Mouse (Mus musculus) fibroblast of lung, adult 2 months (primary cell): ENCODE results near the gene Nub1.

Experiments
- DNase-seq: peaks from one replicate; pipeline ENCODE4 v3.0.0-alpha.2; 2011; ENCODE audit warnings: low read depth

The Nub1 gene

DNA sequence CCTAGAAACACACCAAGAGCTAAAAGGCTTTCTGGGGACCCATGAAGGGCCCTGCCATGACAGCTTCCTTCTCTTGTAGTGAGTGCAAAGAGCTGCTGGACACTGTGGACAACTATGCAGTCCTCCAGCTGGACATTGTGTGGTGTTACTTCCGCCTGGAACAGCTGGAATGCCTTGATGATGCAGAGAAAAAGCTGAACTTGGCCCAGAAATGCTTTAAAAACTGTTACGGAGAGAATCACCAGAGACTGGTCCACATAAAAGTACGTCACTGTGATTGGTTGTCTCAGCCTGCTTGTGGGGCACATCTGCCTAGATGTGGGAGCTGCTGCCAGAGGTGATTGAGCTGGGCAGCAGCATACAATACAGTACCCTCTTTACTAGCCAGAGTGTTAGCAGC is 15.9 kb downstream of the Nub1 start:
- no peak for DNase-seq

DNA sequence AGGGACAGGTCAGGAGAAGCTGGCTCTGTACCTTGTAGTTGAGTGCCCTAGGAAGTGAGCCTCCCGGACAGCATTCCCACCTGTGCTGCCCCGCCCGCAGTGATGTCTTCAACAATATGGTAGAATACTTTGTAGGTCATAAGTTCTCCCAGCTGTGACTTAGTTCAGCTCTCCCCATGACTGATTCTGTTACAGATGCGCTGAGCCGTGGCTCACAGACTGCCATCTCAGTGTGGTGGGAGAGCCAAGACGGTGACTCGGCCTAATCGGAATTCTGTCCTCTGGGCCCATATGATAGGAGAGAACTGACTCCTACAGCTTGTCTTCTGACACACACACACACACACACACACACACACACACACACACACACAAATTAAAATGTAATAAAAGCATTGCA is 19.3 kb downstream of the Nub1 start:
- DNase-seq, result no peak

DNA sequence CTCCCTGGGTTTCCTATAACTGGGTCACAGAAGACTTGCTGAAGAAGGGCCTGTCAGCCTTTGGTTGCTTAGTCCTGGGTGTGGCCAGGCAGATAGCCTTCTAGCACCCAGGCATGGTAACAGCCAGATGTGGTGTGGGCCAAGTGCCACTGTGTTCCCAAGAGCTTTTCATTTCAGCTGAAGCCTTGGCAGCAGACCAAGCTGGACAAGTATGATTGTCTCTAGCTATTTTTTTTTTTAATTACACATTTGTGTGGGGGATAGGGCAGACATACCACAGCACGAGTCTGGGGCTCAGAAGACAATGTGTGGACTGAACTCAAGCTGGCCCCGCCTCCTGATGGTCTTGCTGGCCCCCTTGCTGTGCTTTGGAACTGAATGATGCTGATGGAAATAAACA is 24.6 kb downstream of the Nub1 start:
- no peak for DNase-seq

DNA sequence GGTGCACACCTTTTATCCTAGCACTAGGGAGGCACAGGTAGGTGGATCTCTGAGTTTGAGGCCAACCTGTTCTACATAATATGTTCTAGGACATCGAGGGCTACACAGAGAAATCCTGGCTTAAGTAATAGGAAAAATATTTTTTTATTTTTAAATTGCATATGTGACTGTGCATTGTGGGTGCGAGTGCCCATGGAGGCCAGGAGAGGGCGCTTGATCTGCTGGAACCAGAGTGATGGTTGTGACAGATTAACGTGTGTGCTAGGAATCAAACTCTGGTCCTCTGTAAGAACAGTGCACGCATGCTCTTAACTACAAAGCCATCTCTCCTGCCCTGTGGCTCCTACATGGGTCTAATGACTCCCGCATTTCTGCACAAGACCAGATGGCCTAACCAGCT is 26.3 kb downstream of the Nub1 start:
- no peak for DNase-seq

DNA sequence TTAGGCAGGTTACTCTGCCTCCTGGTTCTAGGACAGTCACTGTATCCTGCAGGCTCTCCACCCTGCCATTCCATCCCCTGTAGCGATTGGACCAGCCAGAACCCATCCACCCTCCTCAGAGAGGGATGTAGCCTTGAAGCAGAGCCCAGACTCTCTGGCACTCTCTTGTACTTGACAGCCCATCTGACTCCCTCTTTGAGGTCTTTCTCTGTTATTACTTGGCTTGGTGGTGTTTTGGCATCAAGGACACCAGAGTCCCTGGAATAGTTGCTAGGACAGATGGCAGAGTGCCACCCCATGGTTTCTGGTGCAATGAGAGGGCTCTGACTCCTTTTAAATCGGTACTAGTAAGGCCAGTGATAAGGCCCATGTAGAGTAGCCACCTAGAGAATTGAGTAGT is 27.9 kb downstream of the Nub1 start:
- no peak for DNase-seq

DNA sequence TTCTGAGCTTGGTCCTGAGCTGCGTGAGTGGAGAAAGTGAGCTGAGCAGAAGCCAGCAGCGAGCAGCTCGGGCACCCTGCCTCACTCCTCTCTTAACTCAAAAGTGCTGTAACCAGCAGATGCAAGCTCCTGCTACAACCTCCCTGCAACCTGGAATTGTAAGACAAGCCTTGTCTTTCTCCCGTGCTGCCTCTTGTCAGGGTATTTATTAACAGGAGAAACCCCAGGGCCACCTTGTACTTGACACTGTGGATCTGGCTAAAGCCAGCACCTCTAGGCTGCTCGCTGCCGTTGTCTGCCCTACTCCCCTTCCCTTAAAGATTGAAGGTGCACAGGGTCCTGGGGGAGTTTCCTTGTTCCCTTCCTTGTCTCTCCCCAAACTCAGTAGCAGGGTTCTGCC is 28.7 kb downstream of the Nub1 start:
- DNase-seq, result no peak

DNA sequence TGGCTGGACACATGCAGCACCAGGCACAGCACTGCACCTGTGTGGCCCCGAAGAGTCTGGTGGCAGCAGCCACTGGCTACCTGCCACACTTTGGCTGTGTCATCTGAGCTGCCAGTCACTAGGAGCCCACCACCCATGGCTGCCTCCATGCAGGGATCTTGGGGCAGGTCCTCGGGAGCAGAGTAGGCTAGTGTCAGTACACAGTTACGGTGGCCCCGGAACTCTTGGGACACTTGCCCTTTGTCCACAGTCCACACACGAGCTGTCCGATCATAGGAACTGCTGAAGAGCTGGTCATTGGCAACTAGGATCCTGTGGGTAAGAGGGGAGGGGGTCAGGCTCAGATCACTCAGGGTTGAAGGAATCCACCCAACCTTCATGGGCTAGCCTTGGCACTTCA is 32.7 kb downstream of the Nub1 start:
- no peak for DNase-seq

DNA sequence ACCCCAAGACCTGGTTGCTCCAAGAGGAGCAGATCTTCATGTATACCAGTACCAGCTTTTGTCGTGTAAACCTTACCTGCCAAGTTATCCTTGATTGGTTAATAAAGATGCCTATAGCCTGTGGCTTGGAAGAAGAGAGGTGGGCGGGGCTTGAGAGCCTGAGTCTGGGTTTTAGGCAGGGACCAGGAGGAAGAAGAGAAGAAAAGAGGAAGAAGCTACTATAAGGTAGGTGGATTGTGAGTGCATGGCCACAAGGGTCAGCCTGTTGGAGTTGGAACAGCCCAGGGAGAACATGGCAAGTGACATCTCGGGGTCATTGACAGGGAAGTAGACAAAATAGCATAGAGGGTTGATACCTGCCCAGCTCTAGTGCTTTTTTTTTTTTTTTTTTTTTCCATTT is 34.5 kb downstream of the Nub1 start:
- no peak for DNase-seq

DNA sequence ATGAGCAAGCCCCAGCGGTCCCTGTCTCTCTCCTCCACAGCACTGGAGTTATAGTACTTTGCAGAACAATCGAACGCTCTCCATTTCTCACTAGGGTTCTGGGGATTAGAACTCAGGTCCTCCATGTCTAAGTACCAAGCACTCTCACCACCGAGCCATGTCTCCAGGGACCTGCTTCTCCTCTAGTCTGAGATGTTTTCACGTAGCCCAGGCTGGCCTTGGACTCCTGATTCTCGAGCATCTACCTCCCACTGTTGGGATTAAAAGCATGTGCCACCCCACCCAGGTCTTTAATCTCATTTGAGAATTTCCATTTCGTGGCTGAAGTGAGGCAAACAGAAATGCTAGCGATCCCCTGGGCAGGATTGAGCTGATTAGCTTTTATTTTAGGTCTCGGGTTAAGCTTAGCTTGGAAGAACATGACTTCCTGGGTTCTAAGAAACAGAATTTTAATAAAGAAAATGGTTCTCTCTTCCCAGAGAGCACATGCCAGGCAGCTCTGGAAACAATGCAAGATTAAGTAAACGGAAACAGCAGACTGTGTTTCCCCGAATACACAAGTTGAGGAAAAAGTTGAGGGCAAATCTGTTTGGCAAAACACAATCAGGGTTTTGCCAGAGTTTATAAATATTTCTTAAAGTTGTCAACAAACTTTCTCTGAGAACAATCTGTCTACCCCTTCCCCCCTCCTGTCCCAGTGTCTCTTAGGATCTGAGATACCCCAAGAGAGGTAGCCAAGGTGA is 38.4 kb downstream of the Nub1 start:
- DNase-seq, result no peak

DNA sequence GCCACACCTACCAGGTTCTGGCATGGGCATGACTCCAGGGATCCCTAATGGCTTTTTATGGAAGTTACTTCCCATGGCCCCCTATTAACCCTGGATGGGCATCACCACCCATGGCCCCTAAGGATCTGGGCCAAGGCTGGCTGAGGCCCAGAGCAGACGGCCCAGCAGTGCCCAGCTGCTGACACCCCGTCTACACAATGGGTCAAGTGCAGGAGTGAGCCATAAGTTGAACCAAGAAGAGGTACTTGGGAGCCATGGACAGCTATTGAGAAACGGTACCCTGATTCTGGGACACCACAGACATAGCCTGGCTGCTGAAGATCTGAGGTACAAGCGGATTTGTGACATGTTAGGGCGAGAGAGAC is 38.9 kb downstream of the Nub1 start:
- DNase-seq, result no peak

DNA sequence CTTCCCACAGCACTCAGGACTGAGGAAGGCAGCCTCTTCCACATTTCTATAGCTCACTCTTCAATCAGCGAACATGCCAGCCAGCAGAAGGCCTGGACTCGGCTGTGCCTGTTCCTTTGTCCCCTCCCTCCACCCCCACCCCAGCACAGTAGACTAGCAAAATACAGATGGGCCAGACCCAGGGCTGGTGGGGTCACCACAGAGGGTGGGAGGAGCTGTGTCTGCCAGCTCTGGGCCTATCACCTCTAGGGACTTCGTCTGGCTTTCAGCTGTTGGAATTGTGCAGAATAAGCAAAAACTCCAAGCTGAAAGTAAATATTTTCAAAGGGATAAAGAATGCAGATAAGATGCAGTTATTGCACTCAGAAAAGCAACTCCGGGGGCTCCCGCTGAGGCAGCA is 39.5 kb downstream of the Nub1 start:
- no peak for DNase-seq

DNA sequence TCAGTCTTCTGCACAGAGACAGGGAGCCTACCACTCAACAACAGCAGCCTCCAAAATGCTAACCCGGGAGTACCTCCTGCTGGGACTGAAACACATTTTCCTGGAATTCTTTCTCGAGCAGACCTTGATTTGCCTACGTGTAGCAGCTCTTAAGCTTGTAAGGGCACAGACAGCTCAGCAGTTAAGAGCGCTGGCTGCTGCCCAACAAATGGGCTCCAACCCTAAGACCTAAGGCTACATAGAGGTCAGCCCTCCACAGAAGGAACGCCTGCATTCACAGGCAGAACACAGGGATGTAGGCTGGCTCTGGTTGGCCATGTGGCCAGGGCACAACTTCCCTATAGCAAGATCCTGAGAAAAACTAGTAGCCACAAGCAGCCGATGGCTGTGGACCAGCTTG is 40.6 kb downstream of the Nub1 start:
- DNase-seq, result no peak

DNA sequence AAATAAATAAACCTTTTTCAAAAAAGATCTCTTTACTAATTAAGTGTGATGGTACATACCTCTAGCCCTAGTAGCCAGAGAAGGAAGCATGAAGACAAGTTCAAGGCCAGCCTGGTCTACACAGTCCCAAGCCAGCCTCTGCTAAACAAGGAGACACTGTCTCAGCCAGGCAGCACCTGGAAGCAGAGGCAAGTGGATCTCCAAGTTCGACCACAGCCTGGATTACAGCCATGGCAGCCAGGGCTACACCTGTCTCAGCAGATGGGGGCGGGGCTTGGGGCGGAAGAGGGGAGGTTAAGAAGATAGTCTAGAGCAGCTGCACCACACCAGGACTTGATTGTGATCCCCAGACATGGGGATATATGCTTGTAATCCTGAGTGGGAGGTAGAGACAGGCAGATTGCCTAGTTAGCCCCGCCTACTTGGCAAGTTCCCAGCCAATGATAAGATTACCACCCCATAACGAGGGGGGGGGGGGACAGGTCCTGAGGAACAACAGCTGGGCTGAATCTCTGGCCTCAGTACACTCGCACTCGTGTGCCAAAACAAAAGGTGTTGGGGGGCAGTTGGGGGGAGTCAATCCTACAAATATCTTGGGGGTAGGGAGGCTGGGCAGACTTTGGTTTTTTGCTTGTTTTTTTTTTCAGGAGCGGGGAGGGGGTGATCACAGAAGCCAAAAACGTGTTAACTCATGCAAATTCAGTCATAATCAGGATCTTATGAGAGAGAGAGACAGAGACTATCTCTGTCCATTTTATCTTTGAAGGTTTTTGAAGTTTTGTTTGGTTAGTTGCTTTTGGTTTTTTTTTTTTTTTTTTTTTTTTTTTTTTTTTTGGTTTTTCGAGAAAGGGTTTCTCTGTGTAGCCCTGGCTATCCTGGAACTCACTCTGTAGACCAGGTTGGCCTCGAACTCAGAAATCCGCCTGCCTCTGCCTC is 41.8 kb downstream of the Nub1 start:
- no peak for DNase-seq

DNA sequence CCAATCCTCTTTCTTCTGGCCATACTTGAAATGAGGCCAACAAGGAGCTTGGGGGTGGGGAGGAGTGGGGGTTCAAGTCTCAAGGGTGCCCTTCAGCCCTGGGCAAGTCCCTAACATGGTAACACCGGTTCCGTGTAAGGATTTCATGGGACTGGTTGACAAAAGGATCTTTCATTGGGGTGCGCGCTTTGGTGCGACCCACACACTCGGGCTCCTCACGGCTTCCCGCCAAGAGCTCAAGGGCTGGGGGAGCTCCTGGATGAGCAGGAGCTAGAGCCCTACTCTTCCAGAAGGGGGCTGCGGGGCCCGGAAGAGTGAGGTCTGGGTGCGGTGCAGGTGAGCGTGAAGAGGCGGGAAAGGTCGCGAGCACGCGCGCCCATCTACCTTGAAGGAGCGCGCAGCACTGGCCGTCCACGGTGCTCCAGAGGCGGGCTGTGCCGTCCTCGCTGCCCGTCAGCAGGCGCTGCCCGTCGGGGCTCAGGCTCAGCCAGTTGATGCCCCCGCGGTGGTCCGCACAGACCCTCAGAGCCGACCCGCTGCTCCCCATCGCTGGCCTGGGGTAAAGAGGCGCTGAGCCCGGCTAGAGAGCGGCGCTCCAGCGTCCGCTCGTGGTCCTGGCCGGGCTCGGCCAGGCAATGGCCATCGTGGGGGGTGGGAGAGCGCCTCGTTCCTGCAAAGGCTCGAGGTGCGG is 44.6 kb downstream of the Nub1 start:
- no peak for DNase-seq

DNA sequence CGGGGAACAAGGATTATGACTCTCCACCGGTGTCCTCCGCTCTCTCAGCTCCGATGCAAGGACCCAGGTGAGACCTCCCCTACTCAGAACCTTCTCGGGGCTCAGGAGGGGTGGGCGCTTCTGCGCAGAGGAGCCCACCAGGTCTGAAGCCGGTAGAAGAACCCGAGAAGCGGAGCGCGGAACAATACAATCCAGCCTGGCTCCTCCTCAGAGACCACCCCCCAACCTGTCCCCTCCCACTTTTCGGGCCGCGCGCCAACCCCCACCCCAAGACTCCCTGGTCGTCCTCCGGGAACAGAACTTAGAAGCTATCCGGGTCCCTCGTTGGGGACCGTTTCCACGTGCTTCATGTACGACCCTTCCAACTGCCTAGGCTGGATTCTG is 45.1 kb downstream of the Nub1 start, which contains the start of gene Wdr86:
Gene Wdr86, minus strand, starts transcription at position 240 of the 384 bp plus-strand sequence.
- no peak for DNase-seq

DNA sequence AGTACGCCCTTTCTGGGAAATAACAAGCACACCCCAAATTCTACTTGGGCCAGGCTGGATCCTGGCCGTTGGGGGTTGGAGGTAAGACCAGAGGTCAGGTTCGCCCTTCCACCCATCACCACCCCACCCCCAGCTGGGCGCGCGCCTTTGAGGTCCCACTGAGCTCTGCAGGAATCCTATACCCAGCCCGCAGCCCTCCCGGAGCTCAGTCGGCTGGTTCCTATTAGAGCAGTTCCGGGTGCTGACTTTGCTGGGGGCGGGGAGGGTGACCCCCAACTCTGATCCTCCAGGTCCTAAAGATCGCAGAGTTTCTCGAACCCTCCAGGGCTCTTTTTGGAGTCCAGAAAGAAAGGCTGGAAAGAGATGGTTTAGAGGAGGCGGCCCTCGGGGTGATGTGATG is 45.7 kb downstream of the Nub1 start:
- DNase-seq, result no peak

DNA sequence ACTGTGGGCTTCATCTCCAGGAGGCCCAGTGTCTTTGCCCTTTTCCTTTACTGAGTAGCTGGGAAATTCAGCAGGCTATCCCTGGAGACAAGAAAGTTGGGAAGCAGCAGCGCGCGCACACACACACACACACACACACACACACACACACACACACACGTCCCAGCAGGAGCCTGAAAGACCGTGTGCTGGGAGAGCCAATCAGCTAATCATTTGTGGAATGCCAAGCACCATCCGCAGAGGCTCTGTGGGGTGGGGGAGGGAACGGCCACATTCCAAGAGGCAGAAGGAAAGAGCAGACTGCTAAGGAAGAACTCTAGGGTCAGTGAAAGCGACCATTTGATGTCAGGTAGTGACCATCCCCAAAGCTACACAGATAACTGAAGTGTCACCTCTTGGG is 47.8 kb downstream of the Nub1 start:
- DNase-seq, result no peak

DNA sequence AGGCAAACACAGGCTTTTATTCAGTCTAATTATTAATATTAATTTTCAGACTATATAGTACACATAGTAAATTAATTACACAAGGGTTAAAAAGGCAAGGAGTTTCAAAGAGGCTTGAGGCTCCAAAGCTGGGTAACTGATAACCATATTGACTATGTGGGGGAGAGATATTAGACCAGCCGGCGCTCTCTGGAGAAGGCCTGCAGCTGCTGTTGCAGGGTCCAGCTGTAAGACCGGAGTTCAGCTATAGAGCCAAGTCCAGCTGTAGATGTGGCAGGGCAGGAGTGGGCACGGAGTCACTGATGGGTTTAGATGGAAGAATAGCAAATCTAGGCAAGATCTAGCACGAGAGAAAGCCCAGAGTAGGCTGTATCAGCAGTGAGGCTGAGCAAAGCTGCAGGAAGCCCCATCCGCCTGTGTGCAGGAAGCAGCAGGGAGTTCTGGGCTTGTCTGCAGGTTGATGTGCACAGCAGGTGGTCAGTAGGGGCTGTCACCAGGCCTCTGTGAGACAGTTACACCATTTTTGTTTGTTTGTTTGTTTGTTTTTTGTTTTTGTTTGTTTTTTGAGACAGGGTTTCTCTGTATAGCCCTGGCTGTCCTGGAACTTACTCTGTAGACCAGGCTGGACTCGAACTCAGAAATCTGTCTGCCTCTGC is 48.6 kb downstream of the Nub1 start:
- DNase-seq, result no peak

DNA sequence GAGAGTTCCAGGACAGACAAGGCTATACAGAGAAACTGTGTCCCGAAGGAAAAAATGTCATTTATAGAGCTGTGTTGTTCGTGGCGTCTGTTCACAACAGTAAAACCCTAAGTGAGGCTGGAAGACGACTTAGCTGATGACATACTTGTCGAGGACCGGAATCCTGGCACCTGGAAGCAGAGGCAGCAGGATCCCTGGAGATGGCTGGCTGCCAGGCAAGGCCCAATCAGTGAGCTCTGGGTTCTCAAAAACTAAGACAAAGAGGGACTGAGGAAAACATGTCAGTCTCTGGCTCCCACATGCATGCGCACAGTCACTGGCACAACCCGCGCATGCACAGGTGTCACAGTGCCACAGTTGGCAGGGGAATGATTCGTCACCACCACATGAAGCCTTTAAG is 52.3 kb downstream of the Nub1 start:
- no peak for DNase-seq

DNA sequence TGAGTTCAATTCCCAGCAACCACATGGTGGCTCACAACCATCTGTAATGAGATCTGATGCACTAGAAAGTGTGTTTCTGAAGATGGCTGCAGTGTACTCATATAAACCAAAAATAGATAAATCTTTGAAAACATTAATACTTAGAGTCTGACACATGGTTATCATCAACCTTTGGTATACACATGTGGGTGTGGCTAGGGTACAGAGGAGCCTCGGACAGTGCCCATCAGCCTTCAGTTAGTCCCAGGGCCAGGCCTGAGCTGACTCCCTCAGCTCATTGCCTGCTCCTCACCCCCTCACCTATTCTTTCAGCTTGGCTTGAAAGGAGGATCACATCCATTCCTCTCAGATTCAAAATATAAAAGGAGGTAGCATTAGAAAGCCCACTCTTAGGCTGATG is 53.2 kb downstream of the Nub1 start:
- DNase-seq, result no peak

DNA sequence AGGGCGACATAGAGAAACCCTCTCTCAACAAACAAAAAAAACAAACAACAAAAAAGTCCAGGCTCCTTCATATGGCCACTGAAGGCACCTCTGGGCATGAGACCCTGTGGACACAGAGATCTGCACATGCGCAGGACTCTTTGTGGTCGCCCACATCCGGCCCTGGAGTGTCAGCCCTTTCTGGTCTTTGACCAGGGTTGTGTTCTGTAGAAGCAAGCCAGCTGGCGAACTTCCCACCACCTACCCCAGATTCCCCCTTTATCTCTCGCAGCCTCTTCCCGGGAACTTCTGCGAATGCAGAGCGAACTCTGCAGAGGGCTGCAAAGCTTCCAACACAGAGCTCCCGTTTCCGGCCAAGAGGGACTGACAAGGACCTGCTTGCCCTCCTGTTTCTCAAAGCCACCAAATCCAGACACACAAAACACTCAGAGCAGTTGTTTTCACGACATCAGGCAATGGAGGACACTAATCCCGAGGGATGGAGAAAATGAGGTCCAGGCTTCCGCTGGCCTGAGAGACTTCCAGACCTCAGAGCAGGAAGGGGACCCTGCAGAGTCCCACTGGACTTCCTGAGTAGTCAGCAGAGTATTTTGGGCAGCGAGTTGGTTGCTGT is 53.9 kb downstream of the Nub1 start:
- DNase-seq, result no peak
